ENCODE assay signal across 8 mouse cellular contexts in genomic region chr8:108691456-108692238, GRCm38 (mm10).
DNase-seq lines count a peak whose midpoint lies in the region; ATAC-seq and TF ChIP-seq lines count a peak whose summit lies in the region.

No protein-coding gene starts in this region.

- peaks cover 34% of the 10 kb centered on the region for H3K4me1 ChIP-seq in forebrain, embryonic 15.5 days
- H3K4me1 ChIP-seq in kidney, postnatal 0 days (replicated peaks; ENCODE audit: insufficient read depth, low read length) = peaks cover 15% of the 10 kb centered on the region

- peak overlapping the region; percentile 60 for H3K27ac ChIP-seq in forebrain, embryonic 15.5 days (replicated peaks)
- H3K27ac ChIP-seq in kidney, postnatal 0 days = peak overlapping the region; percentile 25; the same call in 1 of the 2 replicates
- H3K27ac ChIP-seq in layer of hippocampus, adult 2 months = no peak overlapping the region

- peak overlapping the region; percentile 18 for H3K4me3 ChIP-seq in forebrain, embryonic 15.5 days
- H3K4me3 ChIP-seq in kidney, postnatal 0 days (replicated peaks; ENCODE audit: low read depth, low read length) = peak overlapping the region; percentile 26
- H3K4me3 ChIP-seq in layer of hippocampus, adult 2 months = no peak overlapping the region

- no peak for ATAC-seq in forebrain, embryonic 15.5 days (replicated peaks)
- 0 out of 2 replicates have a peak, but pooled peaks have one; percentile 30 for ATAC-seq in kidney, postnatal 0 days (replicated peaks; ENCODE audit: low FRiP score, low read depth)

- peaks cover 45% of the 10 kb centered on the region for H3K27me3 ChIP-seq in forebrain, embryonic 15.5 days
- peaks cover 29% of the 10 kb centered on the region for H3K27me3 ChIP-seq in kidney, postnatal 0 days (ENCODE audit: insufficient read depth, low read length)

- DNase-seq in cerebellum, adult 18-20 months = peak; percentile 28 to 30
- DNase-seq in cerebellum, postnatal 4 days (ENCODE audit: low spot score in 2 of 2) = no peak
- DNase-seq in MEL-GATA-1-ER (ENCODE audit: extremely low read depth, low read depth) = peak; percentile 84
- peak; percentile 79 for DNase-seq in kidney, postnatal 0 days (ENCODE audit: low spot score)
- DNase-seq in lung, postnatal 4 days = peak; percentile 60 to 61
- peak; percentile 70 for DNase-seq in yolk sac, embryonic 10.5 days (ENCODE audit: low spot score)
- no peak for DNase-seq in layer of hippocampus, adult 2 months (ENCODE audit: low spot score in 2 of 2)

- H3K36me3 ChIP-seq in forebrain, embryonic 15.5 days = no peaks in the 10 kb centered on the region
- H3K36me3 ChIP-seq in kidney, postnatal 0 days (ENCODE audit: insufficient read depth, low read length) = no peaks in the 10 kb centered on the region

- no peak for TF ChIP-seq CTCF in kidney, postnatal 0 days (IDR thresholded peaks at IDR 0.05; ENCODE audit: low read depth)
- no peak for TF ChIP-seq CTCF in layer of hippocampus, adult 2 months (conservative IDR thresholded peaks at IDR 0.05)

- H3K9me3 ChIP-seq in forebrain, embryonic 15.5 days = no peaks in the 10 kb centered on the region
- no peaks in the 10 kb centered on the region for H3K9me3 ChIP-seq in kidney, postnatal 0 days (replicated peaks; ENCODE audit: low read length)

- peak overlapping the region; percentile 22; the same call in 1 of the 2 replicates for H3K9ac ChIP-seq in forebrain, embryonic 15.5 days (replicated peaks)
- H3K9ac ChIP-seq in kidney, postnatal 0 days (ENCODE audit: low read depth, low read length) = no peak overlapping the region

- WGBS in forebrain, embryonic 15.5 days = 4% methylated on average over 19 of the region's 21 CpGs
- WGBS in kidney, postnatal 0 days = under 1% methylated on average over 21 of the region's 21 CpGs

- H3K4me2 ChIP-seq in forebrain, embryonic 15.5 days (replicated peaks) = peak overlapping the region; percentile 37
- H3K4me2 ChIP-seq in kidney, postnatal 0 days (ENCODE audit: low read length) = peak overlapping the region; percentile 59

Comparison
In these comparisons a context has a peak if more than half of its experiments do, and no peak if none do; other contexts are left out.
1. DNase-seq: peak in cerebellum, adult 18-20 months (2 of 2), MEL-GATA-1-ER (single experiment), kidney, postnatal 0 days (single experiment), lung, postnatal 4 days (2 of 2) and yolk sac, embryonic 10.5 days (single experiment); none in cerebellum, postnatal 4 days (0 of 2) and layer of hippocampus, adult 2 months (0 of 2).